Mouse (Mus musculus): ENCODE data around the gene Coq10a.

DNA sequence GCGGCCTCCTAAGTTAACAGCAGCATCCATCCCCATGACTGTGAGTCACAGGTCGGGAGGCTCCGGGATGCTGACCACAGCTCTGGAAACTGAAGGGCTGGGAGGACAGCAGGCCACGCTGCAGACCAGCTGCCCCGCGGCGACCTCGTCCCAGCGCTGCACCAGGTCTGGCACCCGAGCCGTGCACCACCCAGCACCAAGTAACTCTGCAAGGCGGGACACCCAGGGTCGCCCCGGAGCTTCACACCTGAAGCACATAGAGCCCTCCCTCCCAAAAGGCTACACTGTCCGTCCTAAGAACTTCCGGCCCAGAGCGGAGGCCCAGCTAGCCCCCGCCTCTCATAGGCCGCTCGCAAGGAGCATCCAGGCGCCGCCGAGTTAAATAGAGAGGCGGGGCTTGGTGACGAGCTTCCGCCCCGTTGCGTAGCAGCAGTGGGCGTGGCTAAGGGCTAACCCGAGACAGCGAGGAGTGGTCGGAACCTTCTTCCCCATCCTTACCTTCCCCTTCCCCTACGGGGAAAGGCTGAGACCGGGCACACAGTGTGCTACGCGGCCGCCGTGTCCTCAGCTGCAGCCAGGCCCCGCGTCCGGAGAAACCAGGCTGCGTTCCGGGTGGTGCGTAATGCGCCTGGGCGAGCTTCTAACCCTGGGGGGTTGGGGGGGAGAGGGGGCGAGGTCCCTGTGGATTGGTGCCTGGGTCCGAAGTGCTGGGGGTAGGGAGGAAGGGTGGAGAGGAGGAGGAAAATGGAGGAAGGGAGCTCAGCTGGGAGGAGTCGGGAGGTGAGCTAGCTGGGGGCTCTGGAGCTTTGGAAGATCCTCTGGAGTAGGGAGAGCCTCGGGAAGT lies 42.6 kb upstream of the Coq10a start, which contains the start of the genes Nabp2 and Rnf41:
- no peak for TF ChIP-seq EP300 (IDR thresholded peaks at IDR 0.05; ENCODE audit: low read depth)
- no peak for TF ChIP-seq CTCF (IDR thresholded peaks at IDR 0.05; ENCODE audit: low read depth)
